Mouse (Mus musculus): ENCODE measurements at regions not wholly inside any gene's neighbourhood (a gene's known extent, or its start where the extent isn't known, plus 50 kb on each side); places are given as distances from the start of the nearest gene placed in this dataset.

DNA sequence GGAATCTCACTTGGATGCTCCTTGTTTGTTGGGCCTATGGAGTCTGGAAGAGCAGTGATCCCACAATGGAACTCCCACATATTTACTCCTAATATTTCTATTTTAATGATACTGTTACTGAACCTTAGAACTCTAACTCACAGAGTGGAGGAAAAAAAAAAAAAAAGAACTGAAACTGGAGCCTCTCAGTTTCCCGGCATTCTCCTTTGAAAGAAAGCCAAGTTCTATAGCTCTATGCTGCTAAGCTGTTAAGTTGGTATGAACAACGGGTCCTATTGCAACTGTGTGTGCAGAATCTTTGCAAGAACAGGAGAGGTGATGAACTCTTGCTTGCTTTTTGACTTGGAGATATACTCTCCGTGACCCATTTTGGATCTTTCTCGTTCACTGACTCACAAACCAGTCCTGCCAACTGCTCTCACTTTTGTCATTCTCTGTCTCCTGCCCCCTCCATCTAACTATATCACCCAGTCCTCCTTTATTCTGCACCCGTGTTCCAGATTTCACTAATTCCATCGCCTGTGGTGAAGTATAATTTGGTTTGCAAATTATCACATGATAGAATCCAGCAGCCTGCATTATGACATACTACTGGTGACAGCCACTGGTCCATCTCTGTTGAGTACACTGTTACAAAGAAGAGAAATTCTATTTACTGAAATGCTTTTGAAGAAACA, 92.6 kb upstream of the Ctsc start:
- DNase-seq (ENCODE audit: low spot score) = no peak

DNA sequence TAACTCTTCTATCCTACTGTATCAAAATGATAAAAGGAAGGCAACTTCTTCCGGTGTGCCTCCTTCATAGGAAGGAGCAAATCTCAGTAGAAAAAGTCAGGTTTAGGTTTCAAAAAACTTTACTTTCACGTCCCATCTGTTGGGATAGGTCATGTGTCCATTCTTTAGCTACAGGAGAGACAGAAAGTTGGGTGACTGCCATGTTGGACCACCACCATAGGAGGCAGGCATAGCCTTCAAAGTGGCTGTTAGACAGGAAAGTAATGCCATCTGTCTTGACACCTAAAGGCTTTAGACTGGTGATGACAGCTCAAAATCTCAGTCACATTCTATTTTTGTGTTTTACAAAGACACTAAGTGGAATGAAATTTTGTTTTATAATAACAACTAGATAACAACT, 90.3 kb upstream of the Ctsc start:
- no peak for DNase-seq (ENCODE audit: low spot score)

DNA sequence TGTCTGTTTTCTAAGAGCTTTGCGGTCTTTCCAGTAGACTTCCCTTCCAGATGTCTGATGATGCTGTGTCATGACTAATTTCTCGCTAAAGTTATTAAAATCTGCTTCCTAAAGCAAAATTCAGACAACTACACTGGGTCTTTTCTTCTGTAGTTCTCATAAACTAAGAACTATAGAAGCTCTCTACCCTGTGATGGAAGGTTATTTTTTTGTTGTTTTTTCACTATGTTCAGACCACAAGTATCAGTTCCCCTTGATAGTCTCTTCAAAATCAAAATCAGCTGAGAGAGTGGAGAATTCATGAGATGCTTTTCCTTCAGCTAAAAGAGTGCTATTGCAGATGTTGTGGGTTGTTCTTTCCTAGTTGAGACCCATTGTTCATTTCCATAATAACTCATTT, 85.1 kb upstream of the Ctsc start:
- no peak for DNase-seq (ENCODE audit: low spot score)

DNA sequence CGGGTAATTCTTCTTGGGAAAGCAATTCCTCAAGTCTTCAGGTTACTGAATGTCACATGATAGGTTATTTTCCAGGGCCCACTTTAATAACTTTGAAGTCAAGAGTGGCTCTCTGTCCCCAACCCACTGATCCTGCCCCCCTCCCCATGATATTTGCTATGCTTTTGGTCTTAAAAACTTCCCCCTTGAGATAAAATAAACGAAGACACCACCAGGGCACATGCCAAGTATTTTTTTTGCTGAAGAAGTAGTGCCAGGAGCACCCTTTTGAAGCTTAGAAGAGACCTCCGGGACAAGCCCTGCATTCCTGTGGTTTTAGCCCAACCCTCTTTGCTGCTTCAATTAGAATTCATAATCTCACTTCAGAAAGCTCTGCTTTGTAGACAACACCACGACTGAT, 78.8 kb upstream of the Ctsc start:
- no peak for DNase-seq (ENCODE audit: low spot score)

DNA sequence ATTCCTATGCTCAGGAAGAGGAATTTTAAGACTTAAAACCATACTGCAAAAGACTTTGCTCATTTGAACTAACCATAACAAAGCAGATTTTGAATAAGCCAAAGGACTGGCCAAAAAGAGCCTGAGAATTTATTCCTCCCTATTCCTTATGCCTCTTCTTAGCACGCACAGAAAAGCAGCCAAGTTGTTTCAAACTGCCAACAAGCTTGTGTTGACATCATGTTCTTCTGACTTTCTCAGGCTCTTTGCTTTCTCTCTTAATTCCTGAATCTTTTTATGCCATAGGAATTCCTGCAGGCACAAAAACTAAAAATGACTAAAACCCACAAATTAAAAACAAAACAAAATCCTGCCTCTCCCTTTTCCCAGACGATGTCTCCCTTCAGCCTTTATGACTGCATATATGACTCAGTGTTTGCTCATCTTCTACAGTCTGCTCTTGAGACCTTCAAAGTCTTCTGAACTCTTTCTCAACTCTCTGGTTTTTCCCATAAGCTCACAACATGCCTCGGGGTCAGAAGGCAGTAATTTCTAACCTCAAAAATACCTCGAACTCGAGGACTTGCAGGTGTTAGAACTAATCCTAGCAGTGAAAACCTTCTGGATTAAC, 77.9 kb upstream of the Ctsc start:
- DNase-seq (ENCODE audit: low spot score) = no peak

DNA sequence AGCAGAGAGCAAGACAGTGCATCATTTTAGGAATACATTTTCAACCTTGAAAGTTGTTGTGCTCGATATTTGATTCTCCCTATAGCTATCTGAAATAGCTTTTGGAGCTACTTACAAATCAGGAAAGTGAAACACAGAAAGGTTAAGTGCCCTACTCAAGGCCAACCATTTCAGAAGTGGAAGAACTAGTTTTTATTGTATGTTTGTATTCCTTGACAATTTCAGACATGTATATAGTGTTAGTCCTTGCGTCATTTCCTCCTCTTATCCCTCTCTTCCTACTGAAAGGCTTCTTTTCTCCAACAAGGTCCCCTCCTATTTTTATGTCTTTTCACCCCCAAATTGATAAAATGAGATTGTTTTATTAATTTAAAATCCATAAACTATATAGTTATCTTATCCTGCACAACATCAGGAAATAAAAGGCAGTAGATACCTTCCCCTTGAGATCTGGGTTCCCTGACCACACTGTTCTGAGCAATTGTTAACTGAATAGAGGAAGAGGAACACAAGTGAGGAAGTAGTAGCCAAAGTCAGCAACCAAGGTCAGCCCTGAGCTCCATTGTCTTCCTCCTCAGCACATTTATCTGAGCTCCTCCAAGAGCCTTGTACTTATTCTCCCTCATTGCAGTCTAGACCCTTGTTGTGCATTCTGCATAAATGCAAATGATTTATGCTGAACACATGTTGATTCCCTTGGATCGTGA, 76.1 kb upstream of the Ctsc start:
- DNase-seq (ENCODE audit: low spot score) = no peak

DNA sequence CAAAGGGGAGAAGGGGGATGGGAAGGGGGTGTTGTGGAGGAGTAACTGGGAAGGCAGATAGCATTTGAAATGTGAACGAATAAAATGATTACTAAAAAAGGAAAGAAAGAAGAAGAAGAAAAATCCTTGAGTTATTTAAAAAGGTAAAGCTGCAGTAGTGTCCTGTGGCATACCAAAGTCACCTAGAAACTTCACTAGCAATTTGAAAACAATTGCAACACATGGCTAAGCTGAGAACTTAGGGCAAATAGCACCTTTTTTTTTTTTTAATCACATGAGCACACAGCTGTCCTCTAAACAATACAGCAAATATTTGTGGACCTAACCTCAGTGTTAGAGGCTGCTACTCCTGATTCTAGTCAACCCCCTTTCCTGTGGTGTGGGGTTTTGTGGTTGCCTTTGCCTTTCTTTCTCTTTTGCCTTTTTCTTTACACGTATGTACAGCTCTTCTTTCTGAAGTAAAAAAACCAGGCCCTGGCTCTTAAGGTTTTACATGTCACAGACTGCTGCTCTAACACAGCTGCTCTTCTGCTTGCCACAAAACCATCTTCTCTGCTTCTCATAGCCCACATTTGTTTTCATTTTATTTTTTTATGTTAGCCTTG, 71.6 kb upstream of the Ctsc start:
- DNase-seq (ENCODE audit: low spot score) = no peak

DNA sequence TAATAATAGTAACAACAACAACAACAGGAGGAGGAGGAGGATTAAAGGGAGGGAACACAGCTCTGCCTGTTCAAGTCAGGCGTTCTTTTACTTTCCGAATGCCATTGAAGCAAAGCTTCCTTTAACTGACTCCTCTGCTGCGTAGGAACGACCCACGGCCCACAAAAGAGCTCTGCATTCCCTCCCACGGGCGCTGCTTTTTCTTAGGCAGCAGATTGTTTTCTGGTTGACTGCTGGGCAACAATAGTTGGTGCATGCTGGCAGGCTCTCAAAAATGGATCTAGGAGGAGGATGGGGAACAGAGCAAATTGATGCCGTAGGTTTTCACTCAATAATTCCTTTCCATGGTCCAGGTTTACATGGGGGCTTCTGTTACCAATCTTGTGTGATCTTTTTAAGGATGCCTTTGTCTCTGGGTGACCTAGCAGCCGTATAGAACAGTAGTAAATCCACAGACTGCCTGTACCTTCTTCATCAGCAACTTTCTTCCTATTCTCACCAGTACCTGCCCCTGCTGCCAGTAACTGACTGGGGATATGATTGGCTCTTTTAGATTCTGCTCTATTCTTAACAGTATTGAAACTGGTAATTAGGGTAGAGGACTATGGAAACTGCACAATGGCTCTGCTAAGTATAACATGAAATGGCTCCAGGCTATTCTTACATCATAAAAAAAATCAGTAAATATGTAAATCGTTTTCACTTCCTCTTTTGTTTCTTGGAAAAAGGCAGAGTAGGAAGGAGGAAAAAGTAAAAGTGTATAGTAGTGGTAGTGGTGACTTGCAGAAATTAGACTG, 70.8 kb upstream of the Ctsc start:
- DNase-seq (ENCODE audit: low spot score) = peak; percentile 49

DNA sequence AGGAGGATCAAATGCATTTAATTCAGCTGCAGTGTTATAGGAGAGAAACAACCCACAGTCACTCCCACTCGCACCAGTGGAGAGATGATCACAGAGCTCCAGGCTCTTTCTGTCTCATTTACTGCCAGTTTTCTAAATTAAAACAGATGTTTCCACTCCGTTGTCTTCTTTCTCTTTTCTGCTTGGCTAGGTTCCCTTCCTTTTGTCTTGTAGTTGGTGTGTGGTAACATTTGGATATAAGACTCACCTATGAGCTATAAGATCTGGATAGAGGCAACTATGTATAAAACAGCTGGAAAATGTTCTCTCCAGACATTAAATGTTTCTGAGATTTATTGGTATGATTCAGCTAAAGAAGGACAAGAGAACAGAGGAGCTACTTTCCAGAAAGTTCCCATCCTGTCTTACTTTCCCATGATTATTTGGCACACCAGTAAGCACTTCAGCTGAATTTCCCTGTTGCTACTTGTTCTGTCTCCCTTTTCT, 63.1 kb upstream of the Ctsc start:
- DNase-seq (ENCODE audit: low spot score) = no peak

DNA sequence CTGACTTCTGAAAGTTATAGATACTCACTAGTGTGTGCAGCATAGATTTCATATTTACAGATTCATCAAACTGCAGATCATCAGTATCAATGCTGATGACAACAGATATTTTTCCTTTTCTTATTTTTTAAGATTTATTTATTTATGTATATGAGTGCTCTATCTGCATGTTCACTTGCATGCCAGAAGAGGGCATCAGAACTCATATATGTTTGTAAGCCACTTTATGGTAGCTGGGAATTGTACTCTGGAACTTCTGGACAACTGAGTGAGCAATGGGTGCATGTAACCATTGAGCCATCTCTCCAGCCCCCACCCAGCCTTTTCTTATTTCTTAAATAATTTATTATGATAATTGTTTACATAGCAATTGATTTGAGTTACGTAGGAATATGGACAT, 62.5 kb upstream of the Ctsc start:
- DNase-seq (ENCODE audit: low spot score) = no peak

DNA sequence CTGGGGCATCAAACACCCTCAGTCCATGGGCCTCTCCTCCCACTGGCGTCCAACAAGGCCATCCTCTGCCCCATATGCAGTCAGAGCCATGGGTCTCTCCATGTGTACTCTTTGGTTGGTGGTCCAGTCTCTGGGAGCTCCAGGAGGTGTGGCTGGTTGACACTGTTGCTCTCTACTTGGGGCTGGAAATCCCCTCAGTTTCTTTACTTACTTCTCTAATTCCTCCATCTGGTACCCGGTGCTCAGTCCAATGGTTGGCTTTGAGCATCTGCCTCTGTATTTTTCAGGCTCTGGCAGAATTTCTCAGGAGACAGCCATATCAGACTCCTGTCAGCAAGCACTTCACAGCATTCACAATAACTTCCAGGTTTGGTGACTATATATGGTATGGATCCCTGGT, 55.7 kb upstream of the Ctsc start:
- no peak for DNase-seq (ENCODE audit: low spot score)

DNA sequence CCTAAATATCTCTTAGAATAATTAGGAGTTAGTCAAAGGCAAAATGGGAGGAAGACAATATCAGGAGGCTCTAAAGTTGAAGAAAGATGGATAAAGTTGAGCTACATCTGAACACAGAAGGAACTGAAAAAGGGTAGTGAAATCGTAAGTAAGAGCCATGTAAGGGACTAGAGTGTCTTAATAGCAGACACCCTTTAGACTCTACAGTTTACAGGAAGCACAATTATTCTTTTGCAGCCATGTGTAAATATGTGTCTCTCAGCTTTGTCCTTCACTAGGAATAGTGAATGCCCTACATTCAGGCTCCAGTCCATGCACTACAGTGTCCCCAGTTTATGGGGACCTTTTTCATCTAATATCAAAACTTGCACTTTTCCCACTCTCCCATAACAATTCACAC, 52.1 kb upstream of the Ctsc start:
- no peak for DNase-seq (ENCODE audit: low spot score)
